Mouse (Mus musculus) midbrain, embryonic 16.5 days (tissue): Measurements from ENCODE around the gene Ssh1. TPM values are rescaled to one million over a fixed set of nuclear protein-coding genes. Genes with fewer than 3 reads are reported as not detected.

Experiments
- ATAC-seq: fragments of 200-750 bp; cut with Nextera tagmentation; 2 replicates; pipeline ENCODE4 v1.8.0; 2017; ENCODE audit warnings: moderate TSS enrichment
- H3K27ac ChIP-seq: fragments of 300-500 bp; sonication (generic); 2 replicates; pipeline ENCODE4 v1.5.1; 2014; ENCODE audit warnings: mild to moderate bottlenecking, low read length, mixed read lengths
- H3K27me3 ChIP-seq: fragments of 300-500 bp; sonication (generic); 2 replicates; pipeline ENCODE4 v1.6.1; 2014; ENCODE audit warnings: low read depth, low read length, mixed read lengths; ENCODE audit not compliant: control insufficient read depth, insufficient read depth
- H3K36me3 ChIP-seq: fragments of 300-500 bp; sonication (generic); 2 replicates; pipeline ENCODE4 v1.6.1; 2014; ENCODE audit warnings: mild to moderate bottlenecking, low read length, moderate library complexity, mixed read lengths; ENCODE audit not compliant: control insufficient read depth, insufficient read depth
- H3K4me1 ChIP-seq: fragments of 300-500 bp; sonication (generic); 2 replicates; pipeline ENCODE4 v1.6.1; 2014; ENCODE audit warnings: mild to moderate bottlenecking, low read length, mixed read lengths; ENCODE audit not compliant: control insufficient read depth, insufficient read depth
- H3K4me2 ChIP-seq: fragments of 300-500 bp; sonication (generic); 2 replicates; pipeline ENCODE4 v1.6.1; 2014; ENCODE audit warnings: mild to moderate bottlenecking, low read length, mixed read lengths
- H3K4me3 ChIP-seq: fragments of 300-500 bp; sonication (generic); 2 replicates; pipeline ENCODE4 v1.5.1; 2014; ENCODE audit warnings: low read depth, mild to moderate bottlenecking, low read length, moderate library complexity, mixed read lengths
- H3K9ac ChIP-seq: fragments of 300-500 bp; sonication (generic); 2 replicates; pipeline ENCODE4 v1.6.1; 2014; ENCODE audit warnings: low read depth, low read length, mixed read lengths
- H3K9me3 ChIP-seq: fragments of 300-500 bp; sonication (generic); replicated peaks from 2 replicates; pipeline ENCODE4 v1.6.1; 2014; ENCODE audit warnings: mild to moderate bottlenecking, low read length, mixed read lengths; ENCODE audit not compliant: control insufficient read depth, poor library complexity, severe bottlenecking
- WGBS: fragments of 180-500 bp; shearing (Covaris S2); extraction: QIAGEN DNeasy Blood & Tissue Kit; methylation state at CpG from one replicate; pipeline ENCODE4 v1.1.7; 2014; 5-methylcytosine and 5-hydroxymethylcytosine counted together
- polyA plus RNA-seq: library from polyadenylated mRNA; unstranded; fragments of >200 nt; fragmentation: Nextera tagmentation; extraction: Ambion mirVana; gene quantifications from 2 replicates; pipeline ENCODE4 v1.2.1, GENCODE M21; 2015

The Ssh1 gene
- polyA plus RNA-seq, 1 experiment from 2014 or later: 9.4 TPM

- Histone ChIP-seq H3K27ac (no peak overlapping the region), H3K9ac (no peak overlapping the region), H3K4me2 (no peak overlapping the region), H3K4me3 (no peak overlapping the region), H3K27me3 (no peaks in the 10 kb centered on the region), H3K36me3 (peaks cover 36% of the 10 kb centered on the region), H3K9me3 (no peaks in the 10 kb centered on the region), H3K4me1 (peaks cover 2% of the 10 kb centered on the region; the same call in 1 of the 2 replicates)
- no peak for ATAC-seq
- WGBS: 93% methylated on average over 11 of the region's 11 CpGs
Observed at GRCm38 (mm10) chr5:113951693-113952071, 42.0 kb downstream of the Ssh1 start.

- no peaks in the 10 kb centered on the region for H3K27me3 ChIP-seq
- H3K9ac ChIP-seq: no peak overlapping the region
- no peaks in the 10 kb centered on the region for H3K9me3 ChIP-seq
- H3K36me3 ChIP-seq: peaks cover 40% of the 10 kb centered on the region
- peaks cover 2% of the 10 kb centered on the region; the same call in 1 of the 2 replicates for H3K4me1 ChIP-seq
- ATAC-seq: no peak
- WGBS: 76% methylated on average over 19 of the region's 19 CpGs
- H3K4me3 ChIP-seq: no peak overlapping the region
- H3K27ac ChIP-seq: no peak overlapping the region
- no peak overlapping the region for H3K4me2 ChIP-seq
Observed at GRCm38 (mm10) chr5:113950786-113951692, 42.7 kb downstream of the Ssh1 start.

- no peaks in the 10 kb centered on the region for H3K9me3 ChIP-seq
- ATAC-seq: no peak
Observed at GRCm38 (mm10) chr5:113950133-113950532, 43.6 kb downstream of the Ssh1 start.

DNA sequence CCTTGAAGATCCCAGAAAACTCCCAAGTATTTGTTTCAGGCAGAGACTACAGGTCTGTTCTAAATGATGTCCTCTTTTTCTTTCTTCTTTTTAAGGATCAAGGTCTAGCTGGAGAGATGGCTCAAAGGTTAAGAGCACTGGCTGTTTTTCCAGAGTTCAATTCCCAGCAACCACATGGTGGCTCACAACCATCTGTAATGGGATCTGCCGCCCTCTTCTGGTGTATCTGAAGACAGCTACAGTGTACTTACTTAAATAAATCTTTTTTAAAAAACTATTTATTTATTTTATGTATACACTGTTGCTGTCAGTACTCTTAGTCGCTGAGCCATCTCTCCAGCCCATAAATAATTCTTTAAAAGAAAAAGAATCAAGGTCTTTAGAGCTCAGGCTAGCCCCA lies 46.4 kb downstream of the Ssh1 start:
- Histone ChIP-seq H3K9ac (no peak overlapping the region), H3K4me2 (no peak overlapping the region), H3K4me1 (no peaks in the 10 kb centered on the region), H3K27ac (no peak overlapping the region), H3K4me3 (no peak overlapping the region), H3K9me3 (no peaks in the 10 kb centered on the region), H3K27me3 (no peaks in the 10 kb centered on the region), H3K36me3 (peaks cover 52% of the 10 kb centered on the region)
- ATAC-seq: no peak
- whole genome bisulfite sequencing: 80% methylated on average over 2 of the region's 2 CpGs

More at GRCm38 (mm10) chr5:113950133-113950532, 43.6 kb downstream of the Ssh1 start:
- no peak overlapping the region for H3K4me3 ChIP-seq
- peaks cover 48% of the 10 kb centered on the region for H3K36me3 ChIP-seq
- no peak overlapping the region for H3K27ac ChIP-seq
- 88% methylated on average over 17 of the region's 17 CpGs for WGBS
- peaks cover 2% of the 10 kb centered on the region; the same call in 1 of the 2 replicates for H3K4me1 ChIP-seq
- no peak overlapping the region for H3K4me2 ChIP-seq
- H3K9ac ChIP-seq: no peak overlapping the region
- no peaks in the 10 kb centered on the region for H3K27me3 ChIP-seq

GRCm38 (mm10) chr5:113945126-113945525 lies 48.6 kb downstream of the Ssh1 start:
- peaks cover 49% of the 10 kb centered on the region for H3K36me3 ChIP-seq
- WGBS: 91% methylated on average over 6 of the region's 6 CpGs

GRCm38 (mm10) chr5:113943328-113943727 lies 50.4 kb downstream of the Ssh1 start:
- Histone ChIP-seq H3K27me3 (no peaks in the 10 kb centered on the region), H3K9ac (no peak overlapping the region), H3K36me3 (peaks cover 41% of the 10 kb centered on the region), H3K4me3 (no peak overlapping the region), H3K27ac (no peak overlapping the region), H3K9me3 (no peaks in the 10 kb centered on the region), H3K4me2 (no peak overlapping the region), H3K4me1 (no peaks in the 10 kb centered on the region)
- 67% methylated on average over 12 of the region's 12 CpGs for WGBS
- no peak for ATAC-seq

More at GRCm38 (mm10) chr5:113945126-113945525, 48.6 kb downstream of the Ssh1 start:
- Histone ChIP-seq H3K9ac (no peak overlapping the region), H3K27me3 (no peaks in the 10 kb centered on the region), H3K9me3 (no peaks in the 10 kb centered on the region), H3K4me1 (no peaks in the 10 kb centered on the region), H3K4me2 (no peak overlapping the region), H3K4me3 (no peak overlapping the region), H3K27ac (no peak overlapping the region)
- ATAC-seq: no peak

DNA sequence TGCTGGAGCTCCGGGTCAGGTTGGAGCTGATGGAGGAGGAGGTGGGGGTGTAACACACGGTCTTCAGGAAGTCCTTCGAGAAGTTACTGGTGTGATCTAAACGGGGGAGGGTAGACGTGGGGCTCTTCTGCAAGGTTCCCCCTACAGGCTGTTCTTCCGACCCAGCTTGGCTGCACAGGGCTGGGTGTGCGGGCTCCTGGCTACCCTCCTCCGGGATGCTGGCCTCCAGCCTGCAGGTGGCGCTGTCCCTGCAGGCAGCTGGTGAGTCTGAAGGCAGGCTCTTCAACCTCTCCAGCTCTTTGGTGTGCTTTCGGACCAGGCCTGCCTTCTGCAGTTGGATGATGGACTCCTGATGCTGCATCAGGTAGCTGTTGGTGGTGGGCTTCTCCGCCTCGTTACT lies 51.1 kb downstream of the Ssh1 start:
- Histone ChIP-seq H3K36me3 (peaks cover 41% of the 10 kb centered on the region), H3K9ac (no peak overlapping the region), H3K9me3 (no peaks in the 10 kb centered on the region), H3K27ac (no peak overlapping the region), H3K27me3 (no peaks in the 10 kb centered on the region), H3K4me1 (0 out of 2 replicates have a peak, but pooled peaks cover 3% of the 10 kb centered on the region), H3K4me2 (no peak overlapping the region), H3K4me3 (no peak overlapping the region)
- ATAC-seq: no peak
- 92% methylated on average over 12 of the region's 12 CpGs for whole genome bisulfite sequencing

DNA sequence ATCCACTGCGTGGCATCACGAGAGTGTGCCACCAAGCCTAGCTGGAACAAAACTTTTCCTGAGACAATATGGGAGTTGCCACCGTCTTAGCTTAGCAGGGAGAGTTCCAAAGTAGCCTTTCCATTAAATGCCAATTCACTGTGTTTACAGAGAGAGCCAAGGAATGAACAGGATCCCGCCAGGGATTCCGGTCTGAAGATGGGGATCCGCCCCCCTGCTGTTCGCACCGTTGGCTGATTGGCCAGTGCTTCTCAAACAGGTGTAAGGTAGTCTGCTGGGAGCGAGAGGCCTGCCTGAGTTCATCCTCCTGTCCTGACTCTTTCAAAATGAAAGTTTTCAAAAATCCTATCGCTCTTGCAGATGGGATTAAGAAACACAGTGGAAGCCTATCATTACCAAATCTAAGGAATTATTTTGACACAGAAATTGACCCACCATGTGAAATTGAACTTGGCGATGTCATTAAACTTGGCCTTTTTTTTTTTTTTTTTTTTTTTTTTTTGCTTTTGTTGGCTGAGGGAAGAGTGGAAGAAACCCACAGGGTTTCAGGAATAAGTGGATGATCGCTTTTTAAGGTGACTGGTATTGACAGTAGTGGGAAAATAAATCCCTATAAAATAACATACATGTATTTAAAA lies 54.3 kb downstream of the Ssh1 start:
- Histone ChIP-seq H3K9ac (no peak overlapping the region), H3K36me3 (peaks cover 22% of the 10 kb centered on the region), H3K27me3 (no peaks in the 10 kb centered on the region), H3K9me3 (no peaks in the 10 kb centered on the region), H3K4me1 (0 out of 2 replicates have a peak, but pooled peaks cover 3% of the 10 kb centered on the region), H3K27ac (no peak overlapping the region), H3K4me3 (no peak overlapping the region), H3K4me2 (no peak overlapping the region)
- no peak for ATAC-seq
- 50% methylated on average over 12 of the region's 12 CpGs for WGBS

DNA sequence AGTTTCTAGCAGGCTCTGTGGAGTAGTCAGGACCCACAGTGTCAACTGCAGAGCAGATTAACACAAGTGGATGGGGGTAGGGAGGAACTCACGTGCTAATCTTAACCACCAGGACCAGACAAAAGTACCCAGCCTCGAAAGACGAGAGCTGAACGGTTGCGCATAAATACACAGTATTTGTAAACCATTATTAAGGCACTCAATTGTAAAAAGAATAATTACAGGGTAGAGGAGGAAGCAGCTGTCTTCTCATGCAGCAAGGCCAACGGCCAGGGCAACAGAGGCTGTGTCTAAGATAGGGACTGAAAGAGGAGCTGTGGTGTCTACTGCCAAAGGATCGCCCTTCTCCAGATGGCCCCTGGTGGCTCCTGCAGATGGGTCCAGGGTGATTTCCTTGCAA lies 56.0 kb downstream of the Ssh1 start:
- H3K9ac ChIP-seq: no peak overlapping the region
- no peak overlapping the region for H3K4me2 ChIP-seq
- H3K27ac ChIP-seq: no peak overlapping the region
- no peaks in the 10 kb centered on the region for H3K9me3 ChIP-seq
- 0 out of 2 replicates have a peak, but pooled peaks cover 3% of the 10 kb centered on the region for H3K4me1 ChIP-seq
- ATAC-seq: no peak
- WGBS: 44% methylated on average over 7 of the region's 7 CpGs
- H3K4me3 ChIP-seq: no peak overlapping the region
- peaks cover 15% of the 10 kb centered on the region for H3K36me3 ChIP-seq
- H3K27me3 ChIP-seq: no peaks in the 10 kb centered on the region
